Mouse (Mus musculus) gastrocnemius, postnatal 14 days (tissue): ENCODE results near the gene Gpr4. TPM values are rescaled to one million over a fixed set of nuclear protein-coding genes. Genes with fewer than 3 reads are reported as not detected.

ENCODE experiments used
- DNase-seq: peaks from one replicate; pipeline ENCODE4 v3.0.0; 2021; ENCODE audit warnings: mixed read lengths
- intact Hi-C: fragments of 180-260 bp; cut with DNase I; formaldehyde crosslinking; loops from one replicate; pipeline ENCODE4 v1.15.1; 2025; ENCODE audit warnings: low total_unique reads
- total RNA-seq, 2 experiments: library from RNA; stranded (reverse); gene quantifications; 2 replicates each; pipeline ENCODE4 v1.2.3; 2021

Gene Gpr4
- total RNA-seq, 2 experiments from 2014 or later: 2.9 to 4.3 TPM

GRCm38 (mm10) chr7:19222875-19223274, 10.5 kb downstream of the Gpr4 start:
- intact Hi-C loops: no loop called here
- DNase-seq: no peak

GRCm38 (mm10) chr7:19224933-19225332, 12.6 kb downstream of the Gpr4 start:
- DNase-seq: no peak
- intact Hi-C loops: no loop called here

GRCm38 (mm10) chr7:19226817-19227797, 14.8 kb downstream of the Gpr4 start:
- DNase-seq: peak; percentile 32
- intact Hi-C loops: no loop called here

GRCm38 (mm10) chr7:19227883-19228792, 15.8 kb downstream of the Gpr4 start, which contains the start of gene Opa3:
Gene Opa3 (plus strand): TSS chr7:19228334.
- intact Hi-C loops: no loop called here
- peak; percentile 99 for DNase-seq

- intact Hi-C loops: no loop called here
- DNase-seq: no peak
Observed at GRCm38 (mm10) chr7:19228793-19229148, 16.4 kb downstream of the Gpr4 start.

GRCm38 (mm10) chr7:19229404-19229803, 17.1 kb downstream of the Gpr4 start:
- intact Hi-C loops: no loop called here
- no peak for DNase-seq

- intact Hi-C loops: loop anchor here (10.0 kb wide), 1 partner anchor 115 kb away; the partner anchor contains the start of gene Ercc1
- DNase-seq: no peak
Observed at GRCm38 (mm10) chr7:19230041-19230580, 17.8 kb downstream of the Gpr4 start.

- no peak for DNase-seq
- intact Hi-C loops: loop anchor here (10.0 kb wide), 1 partner anchor 114 kb away; the partner anchor contains the start of gene Ercc1
Observed at GRCm38 (mm10) chr7:19230899-19231298, 18.6 kb downstream of the Gpr4 start.

- DNase-seq: no peak
- intact Hi-C loops: loop anchor here (10.0 kb wide), 1 partner anchor 113 kb away; the partner anchor contains the start of gene Ercc1
Observed at GRCm38 (mm10) chr7:19231849-19232248, 19.5 kb downstream of the Gpr4 start.

- intact Hi-C loops: loop anchor here (10.0 kb wide), 1 partner anchor 110 kb away; the partner anchor contains the start of gene Ercc1
- DNase-seq: no peak
Observed at GRCm38 (mm10) chr7:19234652-19235051, 22.3 kb downstream of the Gpr4 start.

- no peak for DNase-seq
- intact Hi-C loops: loop anchor here (10.0 kb wide), 1 partner anchor 110 kb away; the partner anchor contains the start of gene Ercc1
Observed at GRCm38 (mm10) chr7:19235092-19235671, 22.8 kb downstream of the Gpr4 start.

GRCm38 (mm10) chr7:19236411-19236810, 24.1 kb downstream of the Gpr4 start:
- intact Hi-C loops: loop anchor here (10.0 kb wide), 1 partner anchor 108 kb away; the partner anchor contains the start of gene Ercc1
- no peak for DNase-seq

GRCm38 (mm10) chr7:19238344-19238743, 26.0 kb downstream of the Gpr4 start:
- intact Hi-C loops: loop anchor here (10.0 kb wide), 1 partner anchor 106 kb away; the partner anchor contains the start of gene Ercc1
- DNase-seq: no peak

- intact Hi-C loops: loop anchor here (10.0 kb wide), 1 partner anchor 105 kb away; the partner anchor contains the start of gene Ercc1
Observed at GRCm38 (mm10) chr7:19239423-19239822, 27.1 kb downstream of the Gpr4 start.

GRCm38 (mm10) chr7:19239986-19240385, 27.6 kb downstream of the Gpr4 start:
- no peak for DNase-seq
- intact Hi-C loops: loop anchor here (2.0 to 10.0 kb wide), 2 partner anchors 39 to 105 kb away; partner anchors contain the start of gene Ercc1

More at GRCm38 (mm10) chr7:19239423-19239822, 27.1 kb downstream of the Gpr4 start:
- peak; percentile 89 for DNase-seq

GRCm38 (mm10) chr7:19240905-19241463, 28.6 kb downstream of the Gpr4 start:
- intact Hi-C loops: loop anchor here (2.0 kb wide), 1 partner anchor 38 kb away; no protein-coding TSS in a partner anchor

GRCm38 (mm10) chr7:19242005-19242404, 29.7 kb downstream of the Gpr4 start:
- intact Hi-C loops: no loop called here
- DNase-seq: no peak

More at GRCm38 (mm10) chr7:19240905-19241463, 28.6 kb downstream of the Gpr4 start:
- no peak for DNase-seq

- intact Hi-C loops: no loop called here
- DNase-seq: no peak
Observed at GRCm38 (mm10) chr7:19243858-19244257, 31.5 kb downstream of the Gpr4 start.
